Mouse (Mus musculus): ENCODE measurements around the gene Ccdc22. TPM values are rescaled to one million over a fixed set of nuclear protein-coding genes. Genes with fewer than 3 reads are reported as not detected.

The Ccdc22 gene
- total RNA-seq, 2 experiments from 2014 or later: 18.2 to 27.0 TPM

GRCm38 (mm10) chrX:7574087-7574884, 31.0 kb downstream of the Ccdc22 start, which contains the start of gene Ppp1r3f:
Ppp1r3f (minus strand) TSS chrX:7574283.
- DNase-seq (ENCODE audit: low spot score in 2 of 2): peak; percentile 60 to 69

GRCm38 (mm10) chrX:7573176-7574086, 31.9 kb downstream of the Ccdc22 start, which contains the start of gene Foxp3:
Foxp3 (plus strand) TSS chrX:7573644.
- DNase-seq (ENCODE audit: low spot score in 2 of 2): peak; percentile 12 to 19

- no peak for DNase-seq (ENCODE audit: low spot score in 2 of 2)
Observed at GRCm38 (mm10) chrX:7572466-7572865, 32.9 kb downstream of the Ccdc22 start.

- DNase-seq (ENCODE audit: low spot score in 2 of 2): no peak
Observed at GRCm38 (mm10) chrX:7571565-7572136, 33.7 kb downstream of the Ccdc22 start.

- DNase-seq (ENCODE audit: low spot score in 2 of 2): no peak
Observed at GRCm38 (mm10) chrX:7570481-7571175, 34.7 kb downstream of the Ccdc22 start.

- no peak for DNase-seq (ENCODE audit: low spot score in 2 of 2)
Observed at GRCm38 (mm10) chrX:7567491-7567890, 37.8 kb downstream of the Ccdc22 start.

- DNase-seq (ENCODE audit: low spot score in 2 of 2): no peak
Observed at GRCm38 (mm10) chrX:7566352-7566751, 39.0 kb downstream of the Ccdc22 start.

- DNase-seq (ENCODE audit: low spot score in 2 of 2): no peak
Observed at GRCm38 (mm10) chrX:7563076-7563475, 42.2 kb downstream of the Ccdc22 start.

GRCm38 (mm10) chrX:7553474-7553873, 51.8 kb downstream of the Ccdc22 start:
- no peak for DNase-seq (ENCODE audit: low spot score in 2 of 2)

Other genes with a start within 250 kb of the Ccdc22 start
- gene Usp27x, start 229.7 kb downstream of the Ccdc22 start, total RNA-seq (2021): 10 to 100 TPM; 29.4 to 30.6 TPM
- gene Foxp3, start 31.9 kb downstream of the Ccdc22 start, total RNA-seq (2021): under 1 TPM; 0.20 to 0.40 TPM
- gene Ppp1r3f, start 31.2 kb downstream of the Ccdc22 start, total RNA-seq (2021): 1 to 10 TPM; 6.0 to 6.7 TPM
- gene Cacna1f, start 1.6 kb upstream of the Ccdc22 start, total RNA-seq (2021): under 1 TPM in 1 of 2 experiments, not detected in 1; 0.06 TPM
- gene Syp, start 33.0 kb upstream of the Ccdc22 start, total RNA-seq (2021): 10 to 100 TPM; 77.4 to 93.2 TPM
- gene Prickle3, start 51.7 kb upstream of the Ccdc22 start, total RNA-seq (2021): 10 to 100 TPM; 16.4 to 18.7 TPM
- 100 to 1,000 TPM in 1 of 2 experiments, 10 to 100 TPM in 1; 87.4 to 102 TPM for gene Plp2, start 65.9 kb upstream of the Ccdc22 start, total RNA-seq (2021)
- 1 to 10 TPM in 1 of 2 experiments, under 1 TPM in 1; 0.42 to 1.4 TPM for gene Magix, start 75.7 kb upstream of the Ccdc22 start, total RNA-seq (2021)
- 10 to 100 TPM; 47.7 to 48.2 TPM for gene Gpkow, start 91.6 kb upstream of the Ccdc22 start, total RNA-seq (2021)
- 10 to 100 TPM; 68.0 to 75.4 TPM for gene Wdr45, start 108.8 kb upstream of the Ccdc22 start, total RNA-seq (2021)
- 1 to 10 TPM in 1 of 2 experiments, not detected in 1; 1.4 TPM for gene Gm45208, start 116.7 kb upstream of the Ccdc22 start, total RNA-seq (2021)
- 10 to 100 TPM; 15.5 to 16.0 TPM for gene Praf2, start 122.9 kb upstream of the Ccdc22 start, total RNA-seq (2021)
- 10 to 100 TPM in 1 of 2 experiments, 1 to 10 TPM in 1; 9.0 to 10.8 TPM for gene Ccdc120, start 145.4 kb upstream of the Ccdc22 start, total RNA-seq (2021)
- 10 to 100 TPM; 39.9 to 41.0 TPM for gene Tfe3, start 157.0 kb upstream of the Ccdc22 start, total RNA-seq (2021)
- 10 to 100 TPM; 52.0 to 64.8 TPM for gene Gripap1, start 184.2 kb upstream of the Ccdc22 start, total RNA-seq (2021)
- gene Kcnd1, start 216.8 kb upstream of the Ccdc22 start, total RNA-seq (2021): 1 to 10 TPM; 2.2 to 3.6 TPM
- 10 to 100 TPM; 73.4 to 86.3 TPM for gene Otud5, start 235.8 kb upstream of the Ccdc22 start, total RNA-seq (2021)

All from adrenal gland, postnatal 4 days (tissue).